Mouse (Mus musculus) subcutaneous adipose tissue, adult 2 months (tissue): ENCODE measurements around the gene Ifit3. TPM values are rescaled to one million over a fixed set of nuclear protein-coding genes. Genes with fewer than 3 reads are reported as not detected.

Source experiments
- polyA plus RNA-seq: library from polyadenylated mRNA; depleted of rRNA; stranded (reverse); fragments of >200 nt; gene quantifications from 2 replicates; pipeline ENCODE4 v1.2.3, GENCODE M21; 2012; ENCODE audit warnings: low replicate concordance; rRNA removed

The Ifit3 gene
- polyA plus RNA-seq, result 6.2 and 10.9 TPM in 2 replicates

GRCm38 (mm10) chr19:34583126-34583766, at the start of gene Ifit3:
Ifit3 (plus strand) TSS chr19:34583531.

GRCm38 (mm10) chr19:34550534-34551223, 32.7 kb upstream of the Ifit3 start, which contains the start of gene Ifit2:
Ifit2 (plus strand) TSS chr19:34550694.

GRCm38 (mm10) chr19:34601888-34602287, 18.6 kb downstream of the Ifit3 start, which contains the start of gene Ifit1bl1:
Ifit1bl1 (minus strand) TSS chr19:34601956.

GRCm38 (mm10) chr19:34607237-34608051, 24.1 kb downstream of the Ifit3 start, which contains the start of gene Ifit3b:
Ifit3b (plus strand) TSS chr19:34607970.

Other genes with a start within 250 kb of the Ifit3 start
- 2.9 and 10.4 TPM in 2 replicates for gene Ch25h, start 108.4 kb upstream of the Ifit3 start, polyA plus RNA-seq
- 44.9 and 52.6 TPM in 2 replicates for gene Lipa, start 56.1 kb upstream of the Ifit3 start, polyA plus RNA-seq
- gene Ifit2, start 32.8 kb upstream of the Ifit3 start, polyA plus RNA-seq, result 2.5 and 3.0 TPM in 2 replicates
- 0.19 and 0.66 TPM in 2 replicates for gene Ifit1bl1, start 18.4 kb downstream of the Ifit3 start, polyA plus RNA-seq
- 2.6 and 3.3 TPM in 2 replicates for gene Ifit3b, start 24.4 kb downstream of the Ifit3 start, polyA plus RNA-seq
- 0.07 and 0.08 TPM in 2 replicates for gene Ifit1bl2, start 57.2 kb downstream of the Ifit3 start, polyA plus RNA-seq
- 5.7 and 9.6 TPM in 2 replicates for gene Ifit1, start 57.3 kb downstream of the Ifit3 start, polyA plus RNA-seq
- gene Slc16a12, start 163.8 kb downstream of the Ifit3 start, polyA plus RNA-seq, result 3.6 and 10.3 TPM in 2 replicates